Mouse (Mus musculus): ENCODE data around the gene Cdc123. TPM values are rescaled to one million over a fixed set of nuclear protein-coding genes. Genes with fewer than 3 reads are reported as not detected.

Gene Cdc123
- polyA plus RNA-seq, 1 experiment from 2014 or later, result 341 TPM

DNA sequence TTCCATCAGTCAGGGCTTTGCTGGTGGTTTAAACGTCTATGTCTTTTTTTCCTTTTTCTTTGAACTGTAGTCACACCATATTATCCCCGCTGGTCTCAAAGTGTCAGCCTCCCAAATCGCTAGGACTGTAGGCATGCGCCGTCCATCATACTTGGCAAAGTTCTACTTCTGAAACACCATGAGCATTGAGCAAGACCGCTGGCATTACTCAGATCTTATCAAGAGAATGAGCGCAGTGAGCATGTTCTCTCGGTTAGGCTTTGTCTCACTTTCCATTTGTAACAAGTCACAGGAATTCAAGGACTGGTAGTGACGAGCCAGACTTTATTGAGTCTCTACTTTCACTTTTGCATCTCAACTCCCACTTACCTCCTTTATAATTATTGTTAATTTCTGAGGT, 6.2 kb upstream of the Cdc123 start:
- H3K4me3 ChIP-seq (ENCODE audit: low read depth, low read length), result no peak overlapping the region
- 93% methylated on average over 9 of the region's 9 CpGs for WGBS

DNA sequence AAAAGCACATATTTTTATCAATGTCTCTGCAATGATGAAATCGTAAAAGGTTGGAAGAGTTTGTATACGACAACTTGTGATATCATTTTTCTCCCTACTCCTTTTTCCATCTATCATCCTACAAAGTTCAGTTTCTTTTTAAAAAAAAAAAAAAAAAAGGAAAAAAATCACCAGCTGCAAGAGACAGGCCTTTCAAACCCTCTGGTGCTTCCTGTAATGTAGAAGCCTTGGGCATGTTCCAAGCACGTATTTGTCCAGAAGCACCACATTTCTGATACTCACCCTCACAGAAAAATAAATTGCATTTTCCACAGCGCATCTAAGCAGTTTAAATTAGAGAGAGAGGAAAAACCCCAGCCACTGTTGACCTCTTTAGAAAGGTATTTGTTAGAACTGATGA, 862 bp upstream of the Cdc123 start:
- Histone ChIP-seq H3K4me2 (peak overlapping the region; percentile 47), H3K27ac (ENCODE audit: low read depth, low read length) (no peak overlapping the region), H3K9me3 (ENCODE audit: control insufficient read depth, low read length) (no peaks in the 10 kb centered on the region), H3K4me1 (ENCODE audit: control insufficient read depth, insufficient read depth, low read length) (peaks cover 11% of the 10 kb centered on the region), H3K27me3 (ENCODE audit: control insufficient read depth, insufficient read depth, low read length) (no peaks in the 10 kb centered on the region), H3K36me3 (ENCODE audit: control insufficient read depth, insufficient read depth, low read length) (no peaks in the 10 kb centered on the region; the same call in 1 of the 2 replicates), H3K4me3 (ENCODE audit: low read depth, low read length) (peak overlapping the region; percentile 57), H3K9ac (ENCODE audit: low read length) (peak overlapping the region; percentile 90)
- ATAC-seq (ENCODE audit: low FRiP score) (no peak), DNase-seq (ENCODE audit: low spot score, missing footprints) (no peak)
- WGBS, result 52% methylated on average over 4 of the region's 4 CpGs

More for the DNA sequence above, 6.2 kb upstream of the Cdc123 start:
- no peaks in the 10 kb centered on the region for H3K36me3 ChIP-seq (ENCODE audit: control insufficient read depth, insufficient read depth, low read length)
- no peak overlapping the region for H3K9ac ChIP-seq (ENCODE audit: low read length)
- peaks cover 5% of the 10 kb centered on the region for H3K4me1 ChIP-seq (ENCODE audit: control insufficient read depth, insufficient read depth, low read length)
- ATAC-seq (ENCODE audit: low FRiP score) (no peak), DNase-seq (ENCODE audit: low spot score, missing footprints) (no peak)
- H3K27ac ChIP-seq (ENCODE audit: low read depth, low read length), result no peak overlapping the region
- H3K27me3 ChIP-seq (ENCODE audit: control insufficient read depth, insufficient read depth, low read length), result no peaks in the 10 kb centered on the region
- no peak overlapping the region for H3K4me2 ChIP-seq
- H3K9me3 ChIP-seq (ENCODE audit: control insufficient read depth, low read length), result no peaks in the 10 kb centered on the region

- DNase-seq (ENCODE audit: low spot score, missing footprints) (no peak), ATAC-seq (ENCODE audit: low FRiP score) (peak; percentile 40)
- WGBS, result 7% methylated on average over 23 of the region's 23 CpGs
- H3K36me3 ChIP-seq (ENCODE audit: control insufficient read depth, insufficient read depth, low read length), result peaks cover 14% of the 10 kb centered on the region
- H3K9ac ChIP-seq (ENCODE audit: low read length), result peak overlapping the region; percentile 90
- peaks cover 11% of the 10 kb centered on the region for H3K4me1 ChIP-seq (ENCODE audit: control insufficient read depth, insufficient read depth, low read length)
- peaks cover 5% of the 10 kb centered on the region; the same call in 1 of the 2 replicates for H3K9me3 ChIP-seq (ENCODE audit: control insufficient read depth, low read length)
- H3K27me3 ChIP-seq (ENCODE audit: control insufficient read depth, insufficient read depth, low read length), result no peaks in the 10 kb centered on the region
- H3K4me3 ChIP-seq (ENCODE audit: low read depth, low read length), result peak overlapping the region; percentile 57
- H3K4me2 ChIP-seq, result peak overlapping the region; percentile 47
- H3K27ac ChIP-seq (ENCODE audit: low read depth, low read length), result peak overlapping the region; percentile 79; the same call in 1 of the 2 replicates
These were observed 637 bp downstream of the Cdc123 start for GRCm38 (mm10) chr2:5844181-5844872.

DNA sequence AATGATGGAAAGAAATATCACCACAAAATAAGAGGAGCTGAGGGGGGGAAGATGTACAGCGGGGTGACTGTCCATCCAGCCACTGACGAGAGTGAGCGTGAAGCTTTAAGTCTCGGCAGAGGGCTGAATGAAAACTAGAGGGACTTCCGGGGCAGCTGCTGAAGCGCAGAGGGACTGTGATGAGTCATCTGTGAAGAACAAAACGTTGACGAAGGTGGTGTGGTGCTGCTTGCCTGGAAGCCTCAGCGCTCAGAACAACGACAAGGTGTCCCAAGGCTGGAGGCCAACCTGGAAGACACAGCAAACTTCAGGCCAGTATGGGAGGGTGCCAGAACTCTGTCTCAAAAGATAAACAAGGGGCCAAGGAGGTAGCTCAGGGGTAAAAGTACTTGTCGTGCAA, 4.1 kb downstream of the Cdc123 start:
- ATAC-seq (ENCODE audit: low FRiP score) (no peak), DNase-seq (ENCODE audit: low spot score, missing footprints) (no peak)
- H3K36me3 ChIP-seq (ENCODE audit: control insufficient read depth, insufficient read depth, low read length), result peaks cover 16% of the 10 kb centered on the region
- no peak overlapping the region for H3K27ac ChIP-seq (ENCODE audit: low read depth, low read length)
- peaks cover 5% of the 10 kb centered on the region; the same call in 1 of the 2 replicates for H3K9me3 ChIP-seq (ENCODE audit: control insufficient read depth, low read length)
- no peak overlapping the region for H3K9ac ChIP-seq (ENCODE audit: low read length)
- no peak overlapping the region for H3K4me2 ChIP-seq
- no peak overlapping the region for H3K4me3 ChIP-seq (ENCODE audit: low read depth, low read length)
- H3K27me3 ChIP-seq (ENCODE audit: control insufficient read depth, insufficient read depth, low read length), result no peaks in the 10 kb centered on the region
- 95% methylated on average over 11 of the region's 11 CpGs for WGBS
- H3K4me1 ChIP-seq (ENCODE audit: control insufficient read depth, insufficient read depth, low read length), result peaks cover 3% of the 10 kb centered on the region; the same call in 1 of the 2 replicates

DNA sequence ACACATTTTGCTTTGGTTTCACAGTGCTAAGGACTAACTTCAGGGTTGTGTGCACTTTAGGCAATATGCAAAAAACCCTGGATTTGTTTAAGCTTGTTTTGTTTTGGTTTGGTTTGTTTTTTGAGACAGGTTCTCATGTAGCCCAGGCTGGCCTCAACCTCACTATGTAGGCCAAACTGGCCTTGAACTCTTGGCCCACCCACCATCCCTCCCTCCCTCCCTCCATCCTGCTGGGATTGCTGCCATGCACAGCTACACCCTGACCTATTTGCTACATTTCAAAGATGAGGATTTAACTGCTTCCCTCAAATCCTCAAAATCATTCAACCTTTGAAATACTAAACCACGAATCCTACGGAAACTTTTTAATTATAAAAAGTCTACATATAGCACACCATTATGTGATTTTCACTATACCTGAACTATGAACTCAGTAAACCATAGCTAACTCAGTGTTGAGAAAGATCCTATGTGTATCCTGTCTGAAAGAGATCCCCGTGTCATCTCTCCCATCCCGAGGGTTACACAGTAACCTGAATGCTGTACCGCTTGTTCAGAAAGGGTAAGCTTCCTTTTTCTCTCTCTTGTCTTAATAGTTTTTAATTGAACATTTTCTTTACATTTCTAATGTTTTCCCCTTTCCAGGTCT, 19.6 kb downstream of the Cdc123 start:
- 95% methylated on average over 5 of the region's 5 CpGs for WGBS
- H3K27ac ChIP-seq (ENCODE audit: low read depth, low read length), result no peak overlapping the region
- no peaks in the 10 kb centered on the region for H3K4me1 ChIP-seq (ENCODE audit: control insufficient read depth, insufficient read depth, low read length)
- H3K27me3 ChIP-seq (ENCODE audit: control insufficient read depth, insufficient read depth, low read length), result no peaks in the 10 kb centered on the region
- H3K9ac ChIP-seq (ENCODE audit: low read length), result no peak overlapping the region
- peaks cover 11% of the 10 kb centered on the region; the same call in 1 of the 2 replicates for H3K36me3 ChIP-seq (ENCODE audit: control insufficient read depth, insufficient read depth, low read length)
- ATAC-seq (ENCODE audit: low FRiP score), result no peak
- H3K4me3 ChIP-seq (ENCODE audit: low read depth, low read length), result no peak overlapping the region
- H3K4me2 ChIP-seq, result no peak overlapping the region
- DNase-seq (ENCODE audit: low spot score, missing footprints), result peak; percentile 79
- H3K9me3 ChIP-seq (ENCODE audit: control insufficient read depth, low read length), result no peaks in the 10 kb centered on the region

DNA sequence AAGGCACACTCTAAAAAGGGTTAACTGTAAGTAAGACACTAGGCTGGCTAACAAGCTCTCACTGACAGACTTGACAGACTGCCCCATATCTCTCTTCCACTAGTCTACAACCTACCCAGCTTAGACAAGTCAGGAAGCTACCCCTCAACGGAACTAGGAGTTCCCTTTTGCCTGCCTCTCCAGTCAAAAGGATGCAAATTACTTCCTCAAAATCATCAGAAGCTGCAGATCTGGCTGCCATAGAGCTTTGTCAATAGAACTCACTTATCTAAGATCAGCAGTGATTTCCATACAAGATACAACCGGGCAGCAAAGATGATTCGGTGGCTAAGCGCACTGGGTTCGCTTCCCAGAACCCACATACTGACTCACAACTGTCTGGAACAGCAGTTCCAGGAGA, 20.3 kb downstream of the Cdc123 start:
- peaks cover 13% of the 10 kb centered on the region; the same call in 1 of the 2 replicates for H3K36me3 ChIP-seq (ENCODE audit: control insufficient read depth, insufficient read depth, low read length)
- WGBS, result 87% methylated on average over 5 of the region's 5 CpGs

GRCm38 (mm10) chr2:5824213-5824612, 20.8 kb downstream of the Cdc123 start:
- no peak for ATAC-seq (ENCODE audit: low FRiP score)
- Histone ChIP-seq H3K27ac (ENCODE audit: low read depth, low read length) (no peak overlapping the region), H3K4me2 (no peak overlapping the region), H3K27me3 (ENCODE audit: control insufficient read depth, insufficient read depth, low read length) (no peaks in the 10 kb centered on the region), H3K4me1 (ENCODE audit: control insufficient read depth, insufficient read depth, low read length) (no peaks in the 10 kb centered on the region), H3K4me3 (ENCODE audit: low read depth, low read length) (no peak overlapping the region), H3K9ac (ENCODE audit: low read length) (no peak overlapping the region), H3K9me3 (ENCODE audit: control insufficient read depth, low read length) (no peaks in the 10 kb centered on the region), H3K36me3 (ENCODE audit: control insufficient read depth, insufficient read depth, low read length) (peaks cover 16% of the 10 kb centered on the region; the same call in 1 of the 2 replicates)
- DNase-seq (ENCODE audit: low spot score, missing footprints), result peak; percentile 80
- WGBS, result 33% methylated on average over 1 of the region's 1 CpGs

More for the DNA sequence above, 20.3 kb downstream of the Cdc123 start:
- Histone ChIP-seq H3K4me2 (no peak overlapping the region), H3K27ac (ENCODE audit: low read depth, low read length) (no peak overlapping the region), H3K9me3 (ENCODE audit: control insufficient read depth, low read length) (no peaks in the 10 kb centered on the region), H3K4me1 (ENCODE audit: control insufficient read depth, insufficient read depth, low read length) (no peaks in the 10 kb centered on the region), H3K4me3 (ENCODE audit: low read depth, low read length) (no peak overlapping the region), H3K9ac (ENCODE audit: low read length) (no peak overlapping the region), H3K27me3 (ENCODE audit: control insufficient read depth, insufficient read depth, low read length) (no peaks in the 10 kb centered on the region)
- DNase-seq (ENCODE audit: low spot score, missing footprints) (peak; percentile 35), ATAC-seq (ENCODE audit: low FRiP score) (no peak)

- WGBS, result 93% methylated on average over 6 of the region's 6 CpGs
- H3K4me2 ChIP-seq, result no peak overlapping the region
- H3K27me3 ChIP-seq (ENCODE audit: control insufficient read depth, insufficient read depth, low read length), result no peaks in the 10 kb centered on the region
- no peaks in the 10 kb centered on the region for H3K9me3 ChIP-seq (ENCODE audit: control insufficient read depth, low read length)
- no peak overlapping the region for H3K27ac ChIP-seq (ENCODE audit: low read depth, low read length)
- H3K4me1 ChIP-seq (ENCODE audit: control insufficient read depth, insufficient read depth, low read length), result no peaks in the 10 kb centered on the region
- H3K4me3 ChIP-seq (ENCODE audit: low read depth, low read length), result no peak overlapping the region
- H3K9ac ChIP-seq (ENCODE audit: low read length), result no peak overlapping the region
- ATAC-seq (ENCODE audit: low FRiP score) (no peak), DNase-seq (ENCODE audit: low spot score, missing footprints) (no peak)
- peaks cover 21% of the 10 kb centered on the region; the same call in 1 of the 2 replicates for H3K36me3 ChIP-seq (ENCODE audit: control insufficient read depth, insufficient read depth, low read length)
These were observed 22.5 kb downstream of the Cdc123 start for GRCm38 (mm10) chr2:5822449-5822848.

- peaks cover 21% of the 10 kb centered on the region; the same call in 1 of the 2 replicates for H3K36me3 ChIP-seq (ENCODE audit: control insufficient read depth, insufficient read depth, low read length)
- H3K9ac ChIP-seq (ENCODE audit: low read length), result no peak overlapping the region
- H3K27me3 ChIP-seq (ENCODE audit: control insufficient read depth, insufficient read depth, low read length), result no peaks in the 10 kb centered on the region
- no peaks in the 10 kb centered on the region for H3K4me1 ChIP-seq (ENCODE audit: control insufficient read depth, insufficient read depth, low read length)
- no peak overlapping the region for H3K4me3 ChIP-seq (ENCODE audit: low read depth, low read length)
- no peak overlapping the region for H3K4me2 ChIP-seq
- DNase-seq (ENCODE audit: low spot score, missing footprints), result no peak
- H3K27ac ChIP-seq (ENCODE audit: low read depth, low read length), result no peak overlapping the region
- no peak for ATAC-seq (ENCODE audit: low FRiP score)
- 94% methylated on average over 10 of the region's 10 CpGs for WGBS
- no peaks in the 10 kb centered on the region for H3K9me3 ChIP-seq (ENCODE audit: control insufficient read depth, low read length)
These were observed 23.7 kb downstream of the Cdc123 start for GRCm38 (mm10) chr2:5821264-5821663.

Measured in midbrain, embryonic 11.5 days (tissue).